8 mouse cellular contexts compared by ENCODE assay signal in genomic region chr4:100588236-100589206, GRCm38 (mm10).
A peak's percentile ranks its signal among the peaks of the same experiment; 100 is the strongest.
DNase-seq lines count a peak whose midpoint lies in the region; ATAC-seq lines count a peak whose summit lies in the region.

No protein-coding gene starts in this region.

- peak; percentile 90 for DNase-seq in NIH3T3 (ENCODE audit: low read depth)
- DNase-seq in cerebellum, postnatal 14 days, result peak; percentile 90
- peak; percentile 74 to 78 for DNase-seq in frontal cortex, postnatal 25 days (ENCODE audit: low spot score in 2 of 2)
- peak; percentile 87 for DNase-seq in hindbrain, embryonic 11.5 days (ENCODE audit: low spot score)
- peak; percentile 47 for DNase-seq in layer of hippocampus, adult 9-10 months (ENCODE audit: low spot score)
- peak; percentile 92 for DNase-seq in retina, embryonic 14.5 days (ENCODE audit: low spot score)

- 0 out of 2 replicates have a peak overlapping the region, but pooled peaks have one; percentile 4 for H3K9ac ChIP-seq in hindbrain, embryonic 11.5 days (ENCODE audit: low read depth, low read length)
- no peak overlapping the region for H3K9ac ChIP-seq in lung, embryonic 15.5 days

- no peaks in the 10 kb centered on the region for H3K36me3 ChIP-seq in hindbrain, embryonic 11.5 days (ENCODE audit: control insufficient read depth, insufficient read depth, low read length)
- no peaks in the 10 kb centered on the region for H3K36me3 ChIP-seq in lung, embryonic 15.5 days

- H3K4me1 ChIP-seq in hindbrain, embryonic 11.5 days (replicated peaks; ENCODE audit: control insufficient read depth, insufficient read depth, low read length), result no peaks in the 10 kb centered on the region; the same call in 1 of the 2 replicates
- H3K4me1 ChIP-seq in lung, embryonic 15.5 days, result peaks cover 3% of the 10 kb centered on the region; the same call in 1 of the 2 replicates

- H3K9me3 ChIP-seq in hindbrain, embryonic 11.5 days (ENCODE audit: control insufficient read depth, low read length), result no peaks in the 10 kb centered on the region
- no peaks in the 10 kb centered on the region for H3K9me3 ChIP-seq in lung, embryonic 15.5 days

- no peak overlapping the region for H3K27ac ChIP-seq in hindbrain, embryonic 11.5 days (ENCODE audit: low read depth, low read length)
- no peak overlapping the region for H3K27ac ChIP-seq in lung, embryonic 15.5 days

- H3K4me2 ChIP-seq in hindbrain, embryonic 11.5 days (replicated peaks; ENCODE audit: low read depth, low read length), result peak overlapping the region; percentile 42
- H3K4me2 ChIP-seq in lung, embryonic 15.5 days, result peak overlapping the region; percentile 60

- peak; percentile 76 for ATAC-seq in hindbrain, embryonic 11.5 days (ENCODE audit: low FRiP score)
- peak; percentile 81 for ATAC-seq in lung, embryonic 15.5 days (ENCODE audit: borderline replicate concordance, extremely low read depth, low FRiP score, low TSS enrichment)
- no peak for ATAC-seq in erythroid progenitor cell, adult 5-6 weeks (replicated peaks; ENCODE audit: low FRiP score, poor library complexity, severe bottlenecking)

- H3K27me3 ChIP-seq in hindbrain, embryonic 11.5 days (ENCODE audit: control insufficient read depth, insufficient read depth, low read length), result no peaks in the 10 kb centered on the region
- no peaks in the 10 kb centered on the region for H3K27me3 ChIP-seq in lung, embryonic 15.5 days

- peak overlapping the region; percentile 19 for H3K4me3 ChIP-seq in hindbrain, embryonic 11.5 days (ENCODE audit: low read depth, low read length)
- peak overlapping the region; percentile 25 for H3K4me3 ChIP-seq in lung, embryonic 15.5 days

- 9% methylated on average over 21 of the region's 21 CpGs for WGBS in hindbrain, embryonic 11.5 days
- WGBS in lung, embryonic 15.5 days, result 7% methylated on average over 21 of the region's 21 CpGs
